Mouse (Mus musculus): Measurements from ENCODE around the gene Arpp19. TPM values are rescaled to one million over a fixed set of nuclear protein-coding genes. Genes with fewer than 3 reads are reported as not detected.

Gene Arpp19
- polyA plus RNA-seq, 1 experiment from 2014 or later = 313 TPM

DNA sequence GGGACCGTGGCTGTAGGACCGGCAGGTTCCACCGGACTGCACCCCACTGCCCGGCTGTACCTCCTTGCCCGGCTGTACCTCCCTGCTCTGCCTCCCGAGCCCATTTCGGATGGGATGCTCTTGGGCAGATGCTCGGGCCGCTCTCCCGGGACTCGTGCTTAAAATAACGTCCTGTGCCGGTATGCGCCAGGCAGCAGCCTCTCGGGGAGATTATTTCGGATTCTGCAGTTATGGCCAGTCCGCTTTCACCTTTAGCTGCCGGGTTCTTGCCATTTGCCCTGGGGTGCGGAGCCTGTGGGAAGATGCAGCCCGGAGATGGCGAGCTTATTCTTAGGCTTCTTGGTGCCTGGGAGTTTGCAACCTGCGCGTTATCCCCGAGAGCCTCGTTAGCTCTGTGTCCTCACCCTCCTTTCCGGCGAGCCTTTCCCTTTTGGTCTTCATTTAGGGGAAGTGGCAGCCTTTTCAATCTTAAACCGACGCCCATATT lies 34.3 kb downstream of the Arpp19 start:
- Histone ChIP-seq H3K27ac (ENCODE audit: low read depth) (peak overlapping the region; percentile 82), H3K9ac (ENCODE audit: low read length) (peak overlapping the region; percentile 71), H3K9me3 (ENCODE audit: control insufficient read depth, low read length) (no peaks in the 10 kb centered on the region), H3K4me2 (ENCODE audit: low read length) (peak overlapping the region; percentile 85), H3K36me3 (ENCODE audit: control insufficient read depth, insufficient read depth, low read length) (no peaks in the 10 kb centered on the region), H3K27me3 (replicated peaks; ENCODE audit: control insufficient read depth, insufficient read depth, low read length) (no peaks in the 10 kb centered on the region), H3K4me3 (ENCODE audit: low read depth, low read length) (peak overlapping the region; percentile 66), H3K4me1 (replicated peaks; ENCODE audit: control insufficient read depth, insufficient read depth, low read length) (peaks cover 7% of the 10 kb centered on the region; the same call in 1 of the 2 replicates)
- WGBS = under 1% methylated on average over 29 of the region's 29 CpGs
- DNase-seq (ENCODE audit: low spot score) (no peak), ATAC-seq (replicated peaks; ENCODE audit: low FRiP score, low TSS enrichment, low read depth) (no peak)

GRCm38 (mm10) chr9:75072361-75072760 lies 34.9 kb downstream of the Arpp19 start:
- H3K9ac ChIP-seq (ENCODE audit: low read length) = peak overlapping the region; percentile 71; the same call in 1 of the 2 replicates
- no peaks in the 10 kb centered on the region for H3K36me3 ChIP-seq (ENCODE audit: control insufficient read depth, insufficient read depth, low read length)
- ATAC-seq (replicated peaks; ENCODE audit: low FRiP score, low TSS enrichment, low read depth) (no peak), DNase-seq (ENCODE audit: low spot score) (no peak)
- no peak overlapping the region for H3K27ac ChIP-seq (ENCODE audit: low read depth)
- peak overlapping the region; percentile 66 for H3K4me3 ChIP-seq (ENCODE audit: low read depth, low read length)
- peaks cover 7% of the 10 kb centered on the region; the same call in 1 of the 2 replicates for H3K4me1 ChIP-seq (replicated peaks; ENCODE audit: control insufficient read depth, insufficient read depth, low read length)
- 32% methylated on average over 3 of the region's 3 CpGs for WGBS
- no peaks in the 10 kb centered on the region for H3K9me3 ChIP-seq (ENCODE audit: control insufficient read depth, low read length)
- peak overlapping the region; percentile 85 for H3K4me2 ChIP-seq (ENCODE audit: low read length)
- H3K27me3 ChIP-seq (replicated peaks; ENCODE audit: control insufficient read depth, insufficient read depth, low read length) = no peaks in the 10 kb centered on the region

GRCm38 (mm10) chr9:75077191-75077590 lies 39.8 kb downstream of the Arpp19 start:
- Histone ChIP-seq H3K27me3 (replicated peaks; ENCODE audit: control insufficient read depth, insufficient read depth, low read length) (no peaks in the 10 kb centered on the region), H3K4me3 (ENCODE audit: low read depth, low read length) (no peak overlapping the region), H3K4me1 (replicated peaks; ENCODE audit: control insufficient read depth, insufficient read depth, low read length) (peaks cover 3% of the 10 kb centered on the region; the same call in 1 of the 2 replicates), H3K9me3 (ENCODE audit: control insufficient read depth, low read length) (no peaks in the 10 kb centered on the region), H3K4me2 (ENCODE audit: low read length) (no peak overlapping the region), H3K9ac (ENCODE audit: low read length) (no peak overlapping the region), H3K27ac (ENCODE audit: low read depth) (no peak overlapping the region), H3K36me3 (ENCODE audit: control insufficient read depth, insufficient read depth, low read length) (no peaks in the 10 kb centered on the region)
- DNase-seq (ENCODE audit: low spot score) = no peak
- no peak for ATAC-seq (replicated peaks; ENCODE audit: low FRiP score, low TSS enrichment, low read depth)

- H3K9me3 ChIP-seq (ENCODE audit: control insufficient read depth, low read length) = no peaks in the 10 kb centered on the region
- 60% methylated on average over 5 of the region's 5 CpGs for WGBS
- no peak overlapping the region for H3K4me3 ChIP-seq (ENCODE audit: low read depth, low read length)
- ATAC-seq (replicated peaks; ENCODE audit: low FRiP score, low TSS enrichment, low read depth) (no peak), DNase-seq (ENCODE audit: low spot score) (no peak)
- no peak overlapping the region for H3K4me2 ChIP-seq (ENCODE audit: low read length)
- no peak overlapping the region for H3K9ac ChIP-seq (ENCODE audit: low read length)
- no peak overlapping the region for H3K27ac ChIP-seq (ENCODE audit: low read depth)
- H3K4me1 ChIP-seq (replicated peaks; ENCODE audit: control insufficient read depth, insufficient read depth, low read length) = no peaks in the 10 kb centered on the region
- H3K36me3 ChIP-seq (ENCODE audit: control insufficient read depth, insufficient read depth, low read length) = no peaks in the 10 kb centered on the region
- no peaks in the 10 kb centered on the region for H3K27me3 ChIP-seq (replicated peaks; ENCODE audit: control insufficient read depth, insufficient read depth, low read length)
Measured at GRCm38 (mm10) chr9:75085242-75085824, 47.9 kb downstream of the Arpp19 start.

GRCm38 (mm10) chr9:75087823-75088222 lies 50.4 kb downstream of the Arpp19 start:
- no peaks in the 10 kb centered on the region for H3K9me3 ChIP-seq (ENCODE audit: control insufficient read depth, low read length)
- H3K4me1 ChIP-seq (replicated peaks; ENCODE audit: control insufficient read depth, insufficient read depth, low read length) = no peaks in the 10 kb centered on the region
- H3K4me3 ChIP-seq (ENCODE audit: low read depth, low read length) = no peak overlapping the region
- no peak overlapping the region for H3K4me2 ChIP-seq (ENCODE audit: low read length)
- no peaks in the 10 kb centered on the region for H3K27me3 ChIP-seq (replicated peaks; ENCODE audit: control insufficient read depth, insufficient read depth, low read length)
- WGBS = 50% methylated on average over 2 of the region's 2 CpGs
- H3K27ac ChIP-seq (ENCODE audit: low read depth) = no peak overlapping the region
- no peak for DNase-seq (ENCODE audit: low spot score)
- H3K9ac ChIP-seq (ENCODE audit: low read length) = no peak overlapping the region
- ATAC-seq (replicated peaks; ENCODE audit: low FRiP score, low TSS enrichment, low read depth) = no peak
- no peaks in the 10 kb centered on the region for H3K36me3 ChIP-seq (ENCODE audit: control insufficient read depth, insufficient read depth, low read length)

DNA sequence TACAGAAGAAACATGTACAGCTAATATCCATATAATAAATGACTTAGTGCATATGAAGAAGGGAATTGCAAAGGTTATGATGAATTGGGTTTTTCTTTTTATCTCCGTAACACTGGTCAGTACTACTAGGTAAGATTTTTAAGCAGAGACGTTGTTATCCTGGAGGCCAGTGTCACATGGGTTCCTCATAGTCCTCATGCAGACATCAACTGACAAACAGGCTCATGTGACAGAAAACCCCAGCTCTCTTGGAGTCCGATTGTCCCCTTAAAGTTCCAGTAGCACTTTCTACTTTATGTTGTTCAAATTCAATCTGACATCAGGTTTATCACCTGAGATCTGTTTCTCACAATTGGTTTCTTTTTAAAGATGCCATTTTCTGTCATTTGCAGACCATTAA lies 51.9 kb downstream of the Arpp19 start:
- Histone ChIP-seq H3K9me3 (ENCODE audit: control insufficient read depth, low read length) (no peaks in the 10 kb centered on the region), H3K9ac (ENCODE audit: low read length) (no peak overlapping the region), H3K36me3 (ENCODE audit: control insufficient read depth, insufficient read depth, low read length) (no peaks in the 10 kb centered on the region), H3K4me2 (ENCODE audit: low read length) (no peak overlapping the region), H3K27me3 (replicated peaks; ENCODE audit: control insufficient read depth, insufficient read depth, low read length) (no peaks in the 10 kb centered on the region), H3K4me1 (replicated peaks; ENCODE audit: control insufficient read depth, insufficient read depth, low read length) (no peaks in the 10 kb centered on the region), H3K4me3 (ENCODE audit: low read depth, low read length) (no peak overlapping the region), H3K27ac (ENCODE audit: low read depth) (no peak overlapping the region)
- 70% methylated on average over 3 of the region's 3 CpGs for WGBS
- ATAC-seq (replicated peaks; ENCODE audit: low FRiP score, low TSS enrichment, low read depth) (no peak), DNase-seq (ENCODE audit: low spot score) (no peak)

DNA sequence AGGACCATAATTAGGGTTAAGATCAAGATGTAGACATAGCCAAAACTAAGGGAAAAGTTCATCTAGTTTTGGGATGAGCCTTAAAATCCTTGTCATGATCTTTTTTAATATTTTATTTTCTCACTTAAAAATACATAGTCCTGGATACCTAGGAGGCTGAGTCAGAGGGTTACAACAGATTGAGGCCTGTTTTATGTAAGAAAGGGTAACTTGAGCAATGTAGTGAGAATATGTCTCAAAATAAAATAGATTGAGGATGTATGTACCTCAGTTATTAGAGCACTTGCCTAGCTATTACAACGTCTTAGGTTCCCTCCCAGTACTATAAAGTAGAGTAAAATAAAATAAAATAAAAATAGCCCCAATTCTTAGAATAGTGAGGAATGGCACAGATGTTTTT lies 54.7 kb downstream of the Arpp19 start:
- no peak overlapping the region for H3K4me3 ChIP-seq (ENCODE audit: low read depth, low read length)
- 66% methylated on average over 1 of the region's 1 CpGs for WGBS
- no peak for DNase-seq (ENCODE audit: low spot score)
- H3K4me1 ChIP-seq (replicated peaks; ENCODE audit: control insufficient read depth, insufficient read depth, low read length) = no peaks in the 10 kb centered on the region
- H3K9me3 ChIP-seq (ENCODE audit: control insufficient read depth, low read length) = no peaks in the 10 kb centered on the region
- no peak overlapping the region for H3K4me2 ChIP-seq (ENCODE audit: low read length)
- H3K27ac ChIP-seq (ENCODE audit: low read depth) = no peak overlapping the region
- ATAC-seq (replicated peaks; ENCODE audit: low FRiP score, low TSS enrichment, low read depth) = no peak
- H3K36me3 ChIP-seq (ENCODE audit: control insufficient read depth, insufficient read depth, low read length) = no peaks in the 10 kb centered on the region
- no peaks in the 10 kb centered on the region for H3K27me3 ChIP-seq (replicated peaks; ENCODE audit: control insufficient read depth, insufficient read depth, low read length)
- no peak overlapping the region for H3K9ac ChIP-seq (ENCODE audit: low read length)

DNA sequence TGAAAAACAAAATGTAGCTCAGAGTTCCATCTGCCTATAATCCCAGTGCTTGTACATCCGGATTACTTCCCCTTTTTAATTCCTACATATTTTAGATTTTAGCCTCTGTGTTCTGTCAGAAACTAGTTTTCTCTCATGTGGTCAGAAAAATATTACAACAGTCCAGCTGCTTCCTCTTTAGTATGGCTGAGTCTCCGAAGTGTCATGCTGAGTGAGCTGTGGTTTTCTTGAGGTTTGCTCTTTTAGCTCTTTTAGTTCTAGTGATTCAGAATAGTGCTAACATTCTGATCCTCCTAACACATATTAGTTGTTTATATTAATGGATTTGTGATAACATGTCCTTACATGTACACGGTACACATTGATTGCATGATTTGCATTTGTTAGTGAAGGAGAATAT lies 57.3 kb downstream of the Arpp19 start:
- no peak for ATAC-seq (replicated peaks; ENCODE audit: low FRiP score, low TSS enrichment, low read depth)

GRCm38 (mm10) chr9:75098937-75099336 lies 61.5 kb downstream of the Arpp19 start:
- Histone ChIP-seq H3K4me2 (ENCODE audit: low read length) (no peak overlapping the region), H3K4me1 (replicated peaks; ENCODE audit: control insufficient read depth, insufficient read depth, low read length) (no peaks in the 10 kb centered on the region), H3K27ac (ENCODE audit: low read depth) (no peak overlapping the region), H3K27me3 (replicated peaks; ENCODE audit: control insufficient read depth, insufficient read depth, low read length) (no peaks in the 10 kb centered on the region), H3K4me3 (ENCODE audit: low read depth, low read length) (no peak overlapping the region), H3K9ac (ENCODE audit: low read length) (no peak overlapping the region), H3K9me3 (ENCODE audit: control insufficient read depth, low read length) (no peaks in the 10 kb centered on the region), H3K36me3 (ENCODE audit: control insufficient read depth, insufficient read depth, low read length) (no peaks in the 10 kb centered on the region)
- WGBS = 93% methylated on average over 9 of the region's 9 CpGs
- no peak for ATAC-seq (replicated peaks; ENCODE audit: low FRiP score, low TSS enrichment, low read depth)
- DNase-seq (ENCODE audit: low spot score) = no peak

More for the DNA sequence above, 57.3 kb downstream of the Arpp19 start:
- Histone ChIP-seq H3K36me3 (ENCODE audit: control insufficient read depth, insufficient read depth, low read length) (no peaks in the 10 kb centered on the region), H3K27ac (ENCODE audit: low read depth) (no peak overlapping the region), H3K4me1 (replicated peaks; ENCODE audit: control insufficient read depth, insufficient read depth, low read length) (no peaks in the 10 kb centered on the region), H3K4me2 (ENCODE audit: low read length) (no peak overlapping the region), H3K27me3 (replicated peaks; ENCODE audit: control insufficient read depth, insufficient read depth, low read length) (no peaks in the 10 kb centered on the region), H3K9ac (ENCODE audit: low read length) (no peak overlapping the region), H3K9me3 (ENCODE audit: control insufficient read depth, low read length) (no peaks in the 10 kb centered on the region), H3K4me3 (ENCODE audit: low read depth, low read length) (no peak overlapping the region)
- DNase-seq (ENCODE audit: low spot score) = no peak
- 72% methylated on average over 3 of the region's 3 CpGs for WGBS

All from intestine, embryonic 14.5 days (tissue).